Mouse (Mus musculus) right cerebral cortex, postnatal 36 days (tissue): ENCODE data around the gene Pabpc4.
"Not testable (repeated sequence)": the region's sequence is repeated elsewhere in the genome, so short reads cannot be mapped to it uniquely, and the experiment has no call there.

Experiments
- DNase-seq, 2 experiments: peaks; one replicate each; pipeline ENCODE4 v3.0.0; 2022; ENCODE audit warnings: low spot score in 2 of 2, mixed read lengths in 1 of 2

Pabpc4 gene

DNA sequence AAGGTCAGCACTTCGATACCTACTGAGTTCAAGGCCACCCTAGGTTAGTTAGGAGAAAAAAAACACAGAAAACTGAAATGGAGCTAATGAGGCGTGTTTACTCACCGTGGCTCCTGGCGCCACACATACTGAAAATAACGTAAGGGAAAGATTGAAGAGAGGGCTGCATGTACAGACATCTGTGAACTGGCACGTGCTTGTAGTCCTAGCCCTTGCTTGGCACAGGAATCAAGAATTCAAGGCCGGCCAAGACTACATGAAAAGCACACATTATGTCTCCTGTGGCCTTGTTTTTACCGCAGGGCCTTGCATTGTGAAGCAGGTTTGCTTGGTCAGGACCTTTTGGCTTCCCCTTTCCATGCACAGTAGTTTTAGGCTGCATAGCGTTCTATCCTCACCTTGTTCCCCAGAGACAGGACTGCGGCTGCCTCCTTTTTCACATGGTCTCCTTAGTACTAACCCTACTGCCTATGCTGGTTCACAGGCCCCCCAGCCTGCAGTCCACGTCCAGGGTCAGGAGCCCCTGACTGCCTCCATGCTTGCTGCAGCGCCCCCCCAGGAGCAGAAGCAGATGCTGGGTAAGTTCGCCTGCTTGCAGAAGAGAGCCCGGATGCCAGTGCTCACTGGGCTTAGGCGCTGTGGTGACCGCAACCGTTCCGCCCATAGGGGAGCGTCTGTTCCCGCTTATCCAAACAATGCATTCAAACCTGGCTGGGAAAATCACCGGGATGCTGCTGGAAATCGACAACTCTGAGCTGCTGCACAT lies 35.2 kb downstream of the Pabpc4 start:
- DNase-seq, result no peak

DNA sequence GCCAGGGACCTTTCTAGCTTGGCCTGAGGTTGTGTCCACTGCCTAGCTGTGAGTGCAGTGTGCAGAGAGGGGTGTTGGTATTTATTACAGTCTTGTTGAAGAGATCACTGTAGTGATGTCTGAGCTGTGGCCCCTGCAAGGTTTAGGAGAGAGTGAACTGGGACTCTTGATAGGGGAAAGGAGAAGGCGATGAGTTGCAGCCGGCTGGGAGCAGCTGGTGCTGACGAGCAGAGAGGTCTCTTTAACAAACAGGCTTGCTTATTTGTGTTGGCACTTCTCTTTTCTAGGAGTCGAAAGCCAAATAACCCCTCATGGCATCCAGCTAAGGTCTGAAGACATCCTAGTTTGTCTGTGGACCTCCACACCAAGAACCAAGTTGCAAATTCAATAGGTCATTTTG lies 36.1 kb downstream of the Pabpc4 start:
- DNase-seq, result no peak

DNA sequence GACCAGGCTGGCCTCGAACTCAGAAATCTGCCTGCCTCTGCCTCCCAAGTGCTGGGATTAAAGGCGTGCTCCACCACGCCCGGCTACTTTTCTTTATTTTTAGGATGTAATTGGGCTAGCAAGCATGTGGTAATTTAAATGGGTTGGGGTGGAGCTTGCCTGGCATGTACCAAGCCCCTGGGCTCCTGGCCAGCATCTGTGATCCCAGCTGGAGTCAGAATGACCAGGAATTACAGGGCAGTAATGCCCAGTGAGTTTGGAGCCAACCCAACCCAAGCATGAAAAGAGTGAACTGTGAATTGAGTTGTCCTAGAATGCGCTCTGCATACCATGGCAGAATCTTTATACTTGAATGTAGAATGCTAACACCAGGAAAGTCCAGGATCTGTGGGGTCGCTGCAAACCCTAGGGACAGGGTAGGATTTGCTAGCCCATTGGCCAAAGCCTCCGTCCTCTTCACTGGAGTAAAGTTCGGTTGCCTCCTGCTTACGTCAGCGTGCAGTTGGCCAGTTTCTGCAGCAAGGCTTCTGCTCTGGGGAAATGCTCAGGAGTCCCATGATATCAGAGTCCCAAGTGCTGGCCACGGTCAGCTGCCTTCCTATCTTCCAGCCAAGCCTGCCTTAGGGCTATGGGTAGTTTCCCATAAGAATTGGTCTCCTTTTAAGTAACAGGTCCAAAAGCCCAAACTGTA lies 37.0 kb downstream of the Pabpc4 start:
- no peak for DNase-seq

DNA sequence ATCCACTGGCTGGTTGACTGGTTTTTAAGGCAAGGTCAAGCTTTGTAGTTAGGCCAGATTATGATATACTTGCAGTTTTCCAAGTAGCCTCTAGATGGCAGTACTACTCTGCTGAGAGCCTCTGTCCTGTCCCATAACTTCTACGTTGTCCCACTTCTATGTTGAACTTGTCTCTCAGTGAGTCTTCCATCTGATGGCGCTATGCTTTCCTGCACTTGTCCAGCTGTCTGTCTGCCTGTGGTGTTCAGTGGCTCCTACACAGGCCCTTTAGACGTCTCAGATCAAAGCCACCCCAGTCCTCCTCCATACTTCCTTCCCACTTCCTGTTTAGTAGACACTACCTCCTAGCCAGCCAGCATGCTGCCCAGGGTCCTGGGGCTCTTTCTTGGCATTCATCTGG lies 43.6 kb downstream of the Pabpc4 start:
- no peak for DNase-seq

DNA sequence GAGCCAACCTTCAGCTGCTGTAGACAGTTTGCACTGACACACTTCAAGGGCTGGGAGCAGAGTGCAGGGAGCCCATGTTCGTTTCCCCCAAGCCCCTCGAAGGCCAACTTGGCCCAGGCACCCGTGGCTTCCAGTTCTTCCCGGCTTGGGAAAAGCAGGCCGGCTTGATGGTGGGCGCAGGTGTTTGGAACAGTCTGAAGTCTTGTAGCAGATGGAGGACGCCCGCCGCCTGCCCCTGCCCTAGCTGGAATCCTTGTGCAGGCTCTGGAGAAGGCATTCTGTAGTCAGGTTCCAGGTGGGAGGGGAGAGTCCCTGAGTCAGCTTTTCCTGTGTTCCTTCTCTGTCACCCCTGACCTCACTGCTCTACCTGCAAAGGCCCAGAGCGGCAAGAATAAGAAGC lies 44.8 kb downstream of the Pabpc4 start:
- DNase-seq, result peak in 1 of 2 experiments; percentile 38

DNA sequence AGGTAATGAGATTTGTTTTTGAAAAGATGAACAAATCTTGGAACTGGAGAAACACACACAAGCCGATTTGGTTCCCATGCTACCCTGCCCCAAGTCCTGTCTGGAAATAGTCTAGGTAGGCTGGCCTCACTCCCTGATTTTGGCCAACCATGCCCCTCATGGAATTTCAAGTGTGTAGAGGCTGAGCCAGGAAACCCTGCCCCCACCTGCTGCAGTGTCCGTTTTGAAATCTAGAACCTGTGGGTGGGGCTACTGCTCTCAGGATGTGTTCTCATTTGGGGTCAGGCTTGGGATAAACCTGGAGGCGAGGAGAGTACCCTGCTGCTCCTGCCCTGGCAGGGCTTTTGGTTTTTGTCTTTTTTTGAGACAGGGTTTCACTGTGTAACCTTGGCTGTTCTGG lies 46.1 kb downstream of the Pabpc4 start:
- DNase-seq, result no peak

DNA sequence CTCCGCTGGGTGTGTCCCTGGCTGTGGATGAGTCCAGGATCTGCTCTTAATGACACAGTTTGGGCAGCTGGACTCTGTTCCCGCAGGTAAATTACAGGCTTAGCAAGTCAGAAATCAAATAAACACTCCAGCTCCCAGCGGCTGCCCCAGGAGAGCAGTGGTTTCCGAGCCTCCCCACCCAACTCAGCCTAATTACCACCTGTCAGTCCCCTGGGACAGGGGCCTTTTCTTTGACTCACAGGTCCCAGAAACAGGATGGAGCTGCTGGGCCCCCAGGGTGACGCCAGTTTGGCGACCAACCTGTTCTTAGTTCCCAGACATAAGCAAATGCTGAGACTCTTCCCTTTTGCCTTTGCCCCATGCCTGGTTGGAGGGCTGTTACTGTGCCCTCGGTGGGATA lies 49.7 kb downstream of the Pabpc4 start:
- DNase-seq, result no peak

DNA sequence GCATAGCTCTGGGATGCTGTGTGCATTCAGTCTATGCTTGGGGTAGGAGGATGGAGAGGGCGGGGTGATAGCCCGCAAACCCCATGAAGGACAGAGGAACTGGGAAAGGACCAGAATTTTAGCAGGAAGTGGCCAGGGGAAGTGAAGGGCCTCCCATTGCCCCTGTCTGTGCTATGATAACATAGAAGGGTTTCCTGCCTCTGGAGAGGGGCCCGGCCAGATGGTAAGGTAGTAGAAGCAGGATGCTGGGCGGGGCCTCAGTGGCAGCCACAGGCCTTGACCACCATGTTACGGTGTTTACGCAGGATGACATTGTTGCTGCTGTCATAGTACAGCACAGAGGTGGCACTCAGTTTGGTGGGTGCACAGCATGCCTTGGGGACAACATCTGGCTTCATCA lies 50.9 kb downstream of the Pabpc4 start:
- DNase-seq, result no peak

DNA sequence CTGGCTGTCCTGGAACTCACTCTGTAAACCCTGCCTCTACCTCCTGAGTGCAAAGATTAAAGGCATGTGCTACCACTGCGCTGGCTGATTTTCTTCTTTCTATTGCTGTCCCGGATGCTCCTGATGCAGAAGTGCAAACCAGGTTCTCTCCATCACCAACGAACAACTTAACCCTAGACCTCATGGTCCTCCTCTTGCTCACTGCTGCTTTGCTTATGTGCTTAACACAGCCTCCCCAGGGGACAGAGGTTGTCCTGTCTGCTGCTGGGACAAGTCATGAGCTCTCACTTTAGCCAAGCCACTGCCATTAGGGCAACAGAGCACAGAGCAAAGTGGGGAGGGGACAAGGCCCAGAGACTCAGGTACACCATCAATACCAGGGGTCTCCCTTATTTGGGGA lies 52.3 kb downstream of the Pabpc4 start:
- DNase-seq, result no peak

DNA sequence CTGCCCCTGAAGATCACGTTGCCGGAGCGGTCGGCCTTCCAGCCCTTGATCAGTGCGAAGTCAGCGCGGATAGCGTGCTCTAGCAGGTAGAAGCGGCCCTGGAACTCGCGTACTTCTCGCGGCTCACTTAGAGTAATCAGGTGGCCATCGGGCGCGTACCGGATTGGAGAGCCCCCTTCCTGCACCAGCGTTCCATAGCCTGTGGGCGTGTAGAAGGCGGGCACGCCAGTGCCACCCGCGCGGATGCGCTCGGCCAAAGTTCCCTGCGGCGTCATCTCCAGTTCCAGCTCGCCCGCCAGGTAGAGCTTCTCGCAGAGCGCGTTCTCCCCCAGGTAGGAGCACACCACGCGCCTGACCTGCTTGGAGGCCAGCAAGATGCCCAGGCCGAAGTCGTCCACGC lies 60.8 kb downstream of the Pabpc4 start:
- not testable (repeated sequence) for DNase-seq

DNA sequence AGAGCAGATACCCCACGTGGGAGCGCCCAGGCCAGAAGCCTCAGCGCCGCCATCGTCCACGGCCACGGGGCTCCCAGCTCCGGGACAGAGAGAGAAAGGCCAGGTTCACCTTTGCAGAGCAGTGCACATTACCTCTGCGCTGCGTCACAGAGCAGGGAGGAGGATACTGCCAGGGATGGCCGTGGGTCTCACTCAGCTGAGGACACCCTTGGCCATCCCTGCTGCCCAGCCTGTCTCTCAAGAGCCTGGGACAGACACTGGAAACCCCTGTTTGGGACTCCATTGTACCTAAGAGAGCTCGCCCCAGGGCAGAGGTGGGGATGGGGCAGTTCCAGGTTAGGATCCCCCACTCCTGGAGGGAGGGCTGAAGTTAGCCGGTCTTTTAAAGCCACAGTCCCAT lies 61.4 kb downstream of the Pabpc4 start, which contains the start of gene Oxct2a:
Gene Oxct2a (minus strand): TSS at position 101 of the 400 bp plus-strand sequence.
- DNase-seq, result no peak

DNA sequence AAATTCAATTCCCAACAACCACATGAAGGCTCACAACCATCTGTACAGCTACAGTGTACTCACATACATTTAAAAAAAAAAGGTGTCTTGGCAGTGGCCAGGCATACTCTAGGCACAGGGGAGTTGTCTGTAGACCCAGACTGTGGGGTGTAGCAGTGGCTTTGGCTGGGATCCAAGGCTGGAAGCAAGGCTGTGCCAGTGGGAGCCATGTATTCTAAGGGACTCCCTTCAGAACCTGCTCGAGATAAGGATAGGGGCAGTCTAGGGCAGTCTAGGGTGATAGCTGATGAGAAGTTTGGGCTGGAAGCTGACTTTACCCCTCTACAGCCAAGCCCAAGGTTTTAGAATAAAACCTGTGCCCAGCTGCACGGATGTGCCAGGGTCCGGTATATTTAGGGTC lies 63.9 kb downstream of the Pabpc4 start:
- no peak for DNase-seq

DNA sequence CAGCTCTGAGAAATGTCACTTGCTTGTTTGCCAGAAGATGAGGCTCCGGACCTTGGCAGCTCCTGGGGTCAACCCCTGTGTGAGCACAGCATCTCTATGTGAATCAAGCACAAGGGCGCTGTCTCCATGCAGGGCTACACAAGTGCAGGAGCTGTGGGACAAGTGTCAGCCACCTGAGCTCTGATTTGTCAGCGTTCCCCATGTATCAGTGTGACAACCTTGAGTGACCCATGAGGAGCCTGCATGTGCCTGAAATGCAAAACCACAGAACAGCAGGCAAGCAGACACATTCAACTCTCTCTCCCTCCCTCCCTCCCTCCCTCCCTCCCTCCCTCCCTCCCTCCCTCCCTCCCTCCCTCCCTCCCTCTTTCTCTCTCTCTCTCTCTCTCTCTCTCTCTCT lies 65.5 kb downstream of the Pabpc4 start:
- no peak for DNase-seq

DNA sequence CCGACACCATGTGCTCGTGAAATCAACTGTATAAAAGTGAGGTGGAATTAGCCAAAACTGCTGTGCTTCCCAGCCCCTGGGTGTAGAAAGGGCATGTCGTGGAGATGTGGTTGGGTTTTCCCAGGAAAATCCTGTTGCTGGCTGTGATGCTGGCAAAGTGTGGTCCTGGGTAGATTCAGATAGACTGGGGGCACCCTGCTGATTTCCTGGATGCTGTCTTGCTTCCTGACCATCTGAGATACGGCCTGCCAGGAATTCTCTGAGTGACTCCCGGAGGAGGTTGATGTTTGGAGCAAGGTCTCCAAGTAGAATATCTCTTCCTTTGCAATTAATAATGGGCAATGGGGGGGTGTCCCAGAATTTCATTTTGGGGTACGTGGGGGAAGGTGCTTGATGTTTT lies 66.8 kb downstream of the Pabpc4 start:
- DNase-seq, result no peak

DNA sequence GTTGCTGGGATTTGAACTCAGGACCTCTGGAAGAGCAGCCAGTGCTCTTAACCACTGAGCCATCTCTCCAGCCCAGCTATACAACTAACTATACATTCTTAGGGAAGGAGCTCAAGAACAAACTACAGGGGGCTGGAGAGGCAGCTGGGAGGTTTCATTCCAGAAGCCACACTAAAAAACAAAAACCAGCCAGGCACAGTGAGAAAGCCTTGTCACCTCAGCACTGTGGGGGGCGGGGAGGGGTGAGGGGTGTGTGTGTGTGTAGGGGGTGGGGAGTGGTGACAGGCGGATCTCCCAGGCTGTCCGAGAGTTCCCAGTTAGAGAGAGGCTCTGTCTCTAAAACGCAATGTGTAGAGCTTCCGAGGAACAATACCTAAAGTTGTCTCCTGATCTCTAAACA lies 69.2 kb downstream of the Pabpc4 start:
- no peak for DNase-seq

DNA sequence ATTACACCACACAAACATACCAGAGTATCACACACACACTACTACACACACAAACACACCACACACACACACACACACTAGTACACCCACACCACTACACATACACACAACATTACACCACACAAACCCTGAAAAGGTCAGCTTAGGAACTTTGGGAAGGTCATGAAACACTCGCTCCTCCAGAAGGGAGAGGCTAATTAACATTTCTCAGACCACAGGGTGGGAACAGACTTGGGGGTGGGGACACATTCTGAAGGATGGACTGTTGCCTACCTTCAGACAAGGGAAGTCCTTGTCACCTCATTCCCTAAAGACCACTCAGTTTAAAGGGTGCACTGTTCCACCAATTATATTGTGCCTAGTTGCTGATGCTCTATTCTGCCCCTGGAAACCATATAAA lies 69.8 kb downstream of the Pabpc4 start:
- DNase-seq, result not testable (repeated sequence)

DNA sequence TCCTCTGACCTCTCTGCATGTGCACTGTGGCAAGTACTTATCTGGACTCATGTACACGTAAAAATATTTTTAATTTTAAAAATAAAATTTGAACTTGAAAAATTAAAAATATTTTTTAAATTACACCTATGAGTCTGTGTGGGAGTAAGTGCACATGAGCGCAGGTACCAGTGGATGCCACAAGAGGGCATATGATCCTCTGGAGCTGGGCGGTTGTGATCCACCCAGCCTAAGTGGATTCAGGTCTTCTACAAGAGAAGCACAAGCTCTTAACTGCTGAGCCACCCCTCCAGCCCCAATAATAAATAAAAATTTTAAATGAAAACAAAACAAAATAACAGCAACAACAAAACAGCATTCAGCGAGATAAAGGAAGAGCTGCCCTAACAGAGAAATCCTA lies 71.0 kb downstream of the Pabpc4 start:
- DNase-seq, result no peak

DNA sequence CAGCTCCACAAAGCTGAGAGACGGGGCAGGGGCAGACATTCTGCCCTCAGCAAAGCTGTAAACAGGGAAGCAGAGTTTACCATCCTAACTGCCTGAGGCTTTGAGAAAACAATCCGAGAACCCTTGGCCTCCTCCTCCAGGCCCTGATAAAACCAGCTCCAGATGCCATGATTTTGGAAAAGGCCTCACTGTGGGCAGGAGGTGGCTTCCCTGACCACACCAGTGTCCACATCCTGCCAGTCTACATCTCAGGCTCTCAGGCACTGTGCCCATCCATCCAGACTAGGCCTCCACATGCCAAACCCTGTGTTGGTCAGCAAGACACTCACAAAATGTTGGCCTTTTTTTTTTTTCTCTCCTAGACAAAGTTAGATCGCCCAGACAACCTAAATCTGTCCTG lies 72.0 kb downstream of the Pabpc4 start:
- DNase-seq, result no peak

DNA sequence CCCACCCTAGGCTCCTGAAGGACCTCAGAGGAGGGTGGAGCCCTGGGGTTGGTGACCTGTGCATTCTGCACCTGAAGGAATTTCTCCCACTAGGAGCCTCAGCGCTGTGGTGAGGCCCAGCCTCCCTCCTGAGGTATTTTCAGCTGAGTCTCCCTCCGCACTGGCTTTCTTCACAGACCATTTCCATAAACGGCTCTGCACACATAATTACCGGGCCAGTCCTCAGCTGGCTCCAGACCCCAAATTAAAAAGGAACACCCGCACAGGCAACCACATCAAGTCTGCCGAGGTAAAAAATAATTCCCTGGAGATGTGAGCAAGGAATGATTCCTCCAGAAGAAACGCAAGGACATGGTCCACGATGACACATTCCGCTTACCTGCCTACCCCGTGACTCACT lies 73.1 kb downstream of the Pabpc4 start:
- DNase-seq, result not testable (repeated sequence)

DNA sequence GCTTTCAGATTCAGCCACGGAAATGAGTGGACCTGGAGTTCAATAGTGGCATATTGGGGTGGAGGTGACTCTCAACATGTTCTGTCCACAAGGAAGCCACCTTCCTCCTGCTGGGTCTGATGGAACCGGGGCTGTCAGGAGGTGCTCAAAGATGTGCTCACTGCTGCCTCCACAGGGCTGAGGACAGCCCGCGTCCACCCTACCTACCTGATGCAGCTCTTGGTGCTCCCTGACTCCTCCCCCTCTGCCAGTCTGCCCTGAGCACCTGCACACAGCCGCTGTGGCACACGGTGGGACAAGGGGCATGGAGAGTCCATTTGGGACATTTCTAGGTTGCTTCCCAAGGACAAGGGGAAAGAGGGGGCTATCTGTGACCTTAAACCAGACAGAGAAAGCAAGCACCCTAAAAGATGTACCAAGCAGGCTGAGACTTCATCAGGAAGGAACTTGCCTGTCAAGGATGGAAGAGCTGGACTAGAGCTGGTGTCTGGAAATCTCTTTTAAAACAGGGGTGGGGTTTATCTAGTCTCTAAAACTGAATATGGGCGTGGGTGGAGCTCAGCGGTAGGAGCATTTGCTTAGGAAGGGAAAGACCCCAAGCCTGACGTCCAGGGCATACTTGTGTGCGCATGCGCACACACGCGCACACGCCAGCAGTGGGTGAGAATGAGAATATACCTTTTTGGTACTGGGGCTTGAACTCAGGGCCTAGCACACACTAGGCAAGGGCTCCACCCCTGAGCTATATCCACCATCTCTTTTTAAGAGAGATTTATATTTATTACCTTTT lies 73.8 kb downstream of the Pabpc4 start:
- no peak for DNase-seq

DNA sequence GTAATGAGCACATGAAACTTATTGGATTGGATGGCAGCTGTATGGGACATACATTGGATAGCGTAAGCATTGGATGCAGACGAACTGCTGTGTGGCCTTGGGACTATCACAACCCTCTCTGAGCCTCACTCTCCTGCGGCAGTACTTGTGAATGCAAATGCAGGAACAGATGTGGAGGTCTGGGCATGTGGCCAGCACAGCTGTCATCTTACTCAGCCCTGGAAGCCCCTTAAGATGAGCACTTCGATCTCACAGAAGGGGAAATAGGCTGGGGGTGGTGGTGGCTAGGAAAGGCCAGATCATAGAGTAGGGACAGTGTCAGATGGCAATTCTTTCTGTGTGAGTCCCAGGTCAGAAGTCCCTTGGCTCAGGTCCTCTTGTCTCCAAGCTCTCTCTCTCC lies 75.5 kb downstream of the Pabpc4 start:
- DNase-seq, result no peak

DNA sequence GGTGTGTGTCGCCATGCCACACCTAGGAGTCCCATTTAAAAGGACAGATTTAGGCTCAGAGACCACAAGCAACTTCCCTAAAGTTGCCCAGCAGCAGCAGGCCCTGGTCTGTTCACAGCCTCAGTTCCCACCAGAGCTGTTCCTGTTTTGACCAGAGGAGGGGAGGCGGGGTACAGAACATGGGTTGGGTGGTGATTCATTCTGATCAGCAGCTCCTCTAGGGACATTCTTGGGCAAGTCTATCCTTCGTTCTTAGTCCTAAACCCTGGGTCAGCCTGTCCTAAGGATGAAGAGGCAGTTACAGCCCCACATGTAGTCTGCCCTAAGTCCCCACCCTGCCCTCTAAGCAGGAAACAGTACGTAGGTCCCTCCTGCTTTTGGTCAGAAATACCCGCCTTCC lies 78.1 kb downstream of the Pabpc4 start:
- no peak for DNase-seq
